Mouse (Mus musculus): ENCODE measurements around the gene Tfap2e. TPM values are rescaled to one million over a fixed set of nuclear protein-coding genes. Genes with fewer than 3 reads are reported as not detected.

Tfap2e gene
- polyA plus RNA-seq, 1 experiment from 2014 or later = not detected

DNA sequence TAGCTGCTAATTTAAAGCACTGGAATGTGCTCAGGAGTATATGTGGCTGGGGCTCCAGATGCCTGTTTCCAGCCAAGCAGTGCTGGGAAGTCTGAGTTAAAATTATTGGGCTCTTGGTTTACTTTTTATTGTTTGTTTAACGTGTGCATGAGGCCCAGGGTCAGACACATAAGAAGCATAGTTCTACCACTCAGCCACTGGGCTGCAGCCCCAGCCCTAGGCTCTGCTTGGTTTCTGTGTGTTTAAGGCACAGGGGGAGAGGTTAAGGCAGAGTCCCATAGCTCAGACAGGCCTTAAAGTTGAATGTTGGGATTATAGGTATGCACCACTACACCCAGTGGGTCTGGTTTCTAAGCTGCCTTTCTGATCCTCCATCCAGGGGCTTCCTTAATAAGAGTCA is 39.1 kb upstream of the Tfap2e start:
- H3K27ac ChIP-seq = no peak overlapping the region
- H3K4me2 ChIP-seq (ENCODE audit: low read length) = no peak overlapping the region
- H3K27me3 ChIP-seq (ENCODE audit: insufficient read depth, low read length) = no peaks in the 10 kb centered on the region
- ATAC-seq (replicated peaks; ENCODE audit: low FRiP score, low read depth) (no peak), DNase-seq (ENCODE audit: low spot score) (no peak)
- TF ChIP-seq CTCF (IDR thresholded peaks at IDR 0.05; ENCODE audit: low read depth) = no peak
- no peak overlapping the region for H3K4me3 ChIP-seq (replicated peaks; ENCODE audit: low read depth, low read length)
- 69% methylated on average over 1 of the region's 1 CpGs for WGBS
- H3K9ac ChIP-seq (ENCODE audit: low read depth, low read length) = no peak overlapping the region
- H3K36me3 ChIP-seq (ENCODE audit: insufficient read depth, low read length) = no peaks in the 10 kb centered on the region
- H3K4me1 ChIP-seq (replicated peaks; ENCODE audit: insufficient read depth, low read length) = no peaks in the 10 kb centered on the region
- no peaks in the 10 kb centered on the region for H3K9me3 ChIP-seq (replicated peaks; ENCODE audit: low read length)

- no peaks in the 10 kb centered on the region for H3K27me3 ChIP-seq (ENCODE audit: insufficient read depth, low read length)
- ATAC-seq (replicated peaks; ENCODE audit: low FRiP score, low read depth) = no peak
- DNase-seq (ENCODE audit: low spot score) = no peak
These were observed 37.8 kb upstream of the Tfap2e start for GRCm38 (mm10) chr4:126773871-126774270.

GRCm38 (mm10) chr4:126770831-126771230 is 34.8 kb upstream of the Tfap2e start:
- WGBS = 86% methylated on average over 4 of the region's 4 CpGs
- DNase-seq (ENCODE audit: low spot score) (no peak), ATAC-seq (replicated peaks; ENCODE audit: low FRiP score, low read depth) (no peak)
- Histone ChIP-seq H3K27me3 (ENCODE audit: insufficient read depth, low read length) (no peaks in the 10 kb centered on the region), H3K27ac (no peak overlapping the region), H3K9me3 (replicated peaks; ENCODE audit: low read length) (no peaks in the 10 kb centered on the region), H3K36me3 (ENCODE audit: insufficient read depth, low read length) (0 out of 2 replicates have a peak, but pooled peaks cover 6% of the 10 kb centered on the region), H3K4me1 (replicated peaks; ENCODE audit: insufficient read depth, low read length) (no peaks in the 10 kb centered on the region), H3K4me2 (ENCODE audit: low read length) (no peak overlapping the region), H3K4me3 (replicated peaks; ENCODE audit: low read depth, low read length) (no peak overlapping the region), H3K9ac (ENCODE audit: low read depth, low read length) (no peak overlapping the region)
- no peak for TF ChIP-seq CTCF (IDR thresholded peaks at IDR 0.05; ENCODE audit: low read depth)

More at GRCm38 (mm10) chr4:126773871-126774270, 37.8 kb upstream of the Tfap2e start:
- Histone ChIP-seq H3K9ac (ENCODE audit: low read depth, low read length) (no peak overlapping the region), H3K27ac (no peak overlapping the region), H3K4me2 (ENCODE audit: low read length) (no peak overlapping the region), H3K9me3 (replicated peaks; ENCODE audit: low read length) (no peaks in the 10 kb centered on the region), H3K4me3 (replicated peaks; ENCODE audit: low read depth, low read length) (no peak overlapping the region), H3K4me1 (replicated peaks; ENCODE audit: insufficient read depth, low read length) (no peaks in the 10 kb centered on the region), H3K36me3 (ENCODE audit: insufficient read depth, low read length) (0 out of 2 replicates have a peak, but pooled peaks cover 6% of the 10 kb centered on the region)
- 94% methylated on average over 6 of the region's 6 CpGs for WGBS
- no peak for TF ChIP-seq CTCF (IDR thresholded peaks at IDR 0.05; ENCODE audit: low read depth)

DNA sequence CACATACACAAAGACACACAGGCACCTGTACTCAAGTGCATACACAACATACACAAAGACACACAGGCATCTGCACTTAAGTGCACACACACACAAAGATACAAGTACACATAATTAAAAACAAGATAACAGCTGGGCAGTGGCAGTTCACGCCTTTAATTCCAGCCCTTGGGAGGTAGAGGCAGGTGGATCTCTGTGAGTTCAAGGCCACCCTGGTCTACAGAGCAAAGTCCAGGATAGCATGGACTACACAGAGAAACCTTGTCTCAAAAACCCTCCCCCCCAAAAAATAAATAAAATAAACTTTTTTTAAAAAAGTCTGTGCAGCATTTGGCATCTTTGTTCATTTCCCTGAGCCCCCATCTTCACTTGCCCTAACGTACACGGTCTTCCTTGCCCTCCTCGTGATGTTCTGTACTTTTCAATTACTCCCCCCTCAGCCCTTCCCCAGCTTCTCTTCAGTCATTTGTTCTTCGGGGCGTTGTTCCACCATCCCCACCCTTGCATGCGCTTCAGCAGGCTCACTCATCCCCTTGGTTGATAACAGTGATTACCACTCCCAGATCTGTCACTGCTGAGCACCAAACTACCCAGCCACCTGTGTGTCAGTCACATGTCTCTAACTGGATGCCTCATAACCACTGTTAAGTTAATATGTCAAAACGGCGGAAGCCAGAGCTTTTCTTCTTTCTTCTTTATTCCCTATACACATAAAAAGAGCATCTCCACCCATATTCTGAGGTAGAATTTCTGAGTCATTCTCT is 33.9 kb upstream of the Tfap2e start:
- WGBS = 91% methylated on average over 9 of the region's 9 CpGs
- 0 out of 2 replicates have a peak, but pooled peaks cover 6% of the 10 kb centered on the region for H3K36me3 ChIP-seq (ENCODE audit: insufficient read depth, low read length)
- no peaks in the 10 kb centered on the region for H3K9me3 ChIP-seq (replicated peaks; ENCODE audit: low read length)
- ATAC-seq (replicated peaks; ENCODE audit: low FRiP score, low read depth) (no peak), DNase-seq (ENCODE audit: low spot score) (no peak)
- no peaks in the 10 kb centered on the region for H3K27me3 ChIP-seq (ENCODE audit: insufficient read depth, low read length)
- H3K4me1 ChIP-seq (replicated peaks; ENCODE audit: insufficient read depth, low read length) = no peaks in the 10 kb centered on the region
- H3K27ac ChIP-seq = no peak overlapping the region
- TF ChIP-seq CTCF (IDR thresholded peaks at IDR 0.05; ENCODE audit: low read depth) = no peak
- H3K9ac ChIP-seq (ENCODE audit: low read depth, low read length) = no peak overlapping the region
- H3K4me3 ChIP-seq (replicated peaks; ENCODE audit: low read depth, low read length) = no peak overlapping the region
- H3K4me2 ChIP-seq (ENCODE audit: low read length) = no peak overlapping the region

GRCm38 (mm10) chr4:126763483-126763882 is 27.4 kb upstream of the Tfap2e start:
- Histone ChIP-seq H3K4me1 (replicated peaks; ENCODE audit: insufficient read depth, low read length) (no peaks in the 10 kb centered on the region), H3K27me3 (ENCODE audit: insufficient read depth, low read length) (no peaks in the 10 kb centered on the region), H3K4me3 (replicated peaks; ENCODE audit: low read depth, low read length) (no peak overlapping the region), H3K36me3 (ENCODE audit: insufficient read depth, low read length) (peaks cover 13% of the 10 kb centered on the region; the same call in 1 of the 2 replicates), H3K27ac (peak overlapping the region; percentile 43; the same call in 1 of the 2 replicates), H3K9me3 (replicated peaks; ENCODE audit: low read length) (no peaks in the 10 kb centered on the region), H3K4me2 (ENCODE audit: low read length) (no peak overlapping the region), H3K9ac (ENCODE audit: low read depth, low read length) (no peak overlapping the region)
- ATAC-seq (replicated peaks; ENCODE audit: low FRiP score, low read depth) = 0 out of 2 replicates have a peak, but pooled peaks have one; percentile 7
- 59% methylated on average over 2 of the region's 2 CpGs for whole genome bisulfite sequencing
- no peak for TF ChIP-seq CTCF (IDR thresholded peaks at IDR 0.05; ENCODE audit: low read depth)
- no peak for DNase-seq (ENCODE audit: low spot score)

- Histone ChIP-seq H3K36me3 (ENCODE audit: insufficient read depth, low read length) (peaks cover 15% of the 10 kb centered on the region; the same call in 1 of the 2 replicates), H3K9me3 (replicated peaks; ENCODE audit: low read length) (no peaks in the 10 kb centered on the region), H3K4me2 (ENCODE audit: low read length) (no peak overlapping the region), H3K27me3 (ENCODE audit: insufficient read depth, low read length) (no peaks in the 10 kb centered on the region), H3K4me1 (replicated peaks; ENCODE audit: insufficient read depth, low read length) (no peaks in the 10 kb centered on the region), H3K9ac (ENCODE audit: low read depth, low read length) (no peak overlapping the region), H3K4me3 (replicated peaks; ENCODE audit: low read depth, low read length) (no peak overlapping the region), H3K27ac (peak overlapping the region; percentile 52; the same call in 1 of the 2 replicates)
- DNase-seq (ENCODE audit: low spot score) (peak; percentile 46), ATAC-seq (replicated peaks; ENCODE audit: low FRiP score, low read depth) (peak; percentile 80; the same call in 1 of the 2 replicates)
- 53% methylated on average over 11 of the region's 11 CpGs for WGBS
- TF ChIP-seq CTCF (IDR thresholded peaks at IDR 0.05; ENCODE audit: low read depth) = no peak
These were observed 26.7 kb upstream of the Tfap2e start for GRCm38 (mm10) chr4:126762586-126763359.

All from kidney, postnatal 0 days (tissue).